Mouse (Mus musculus): Measurements from ENCODE around the gene Pglyrp3. TPM values are rescaled to one million over a fixed set of nuclear protein-coding genes. Genes with fewer than 3 reads are reported as not detected.
"Not testable (repeated sequence)": the region's sequence is repeated elsewhere in the genome, so short reads cannot be mapped to it uniquely, and the experiment has no call there.

Gene Pglyrp3
- polyA plus RNA-seq (2016; fragmentation: Nextera tagmentation; extraction: Ambion mirVana) = not detected in 2 replicates

DNA sequence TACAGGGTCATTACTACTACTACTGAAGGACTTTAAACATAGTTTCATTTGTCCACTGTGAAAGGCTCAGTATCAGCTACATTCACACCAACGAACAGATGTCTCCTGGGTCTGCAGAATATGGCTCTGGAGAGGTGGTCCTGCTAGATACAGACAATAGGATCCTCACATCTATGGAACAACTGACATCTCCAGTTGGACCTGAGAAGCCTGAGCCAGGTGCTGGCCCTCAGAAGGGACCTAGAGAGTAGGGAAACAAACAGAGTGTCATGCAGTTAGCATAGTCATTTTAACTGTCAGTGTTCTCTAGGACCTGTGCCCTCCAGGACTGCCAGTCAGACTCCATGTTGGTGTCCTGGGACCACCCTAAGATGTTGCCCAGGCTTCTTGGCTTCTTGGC is at the start of gene Pglyrp3:
TSS of gene Pglyrp3 (plus strand) at position 301 of the 400 bp plus-strand sequence.
- WGBS = 75% methylated on average over 1 of the region's 1 CpGs

DNA sequence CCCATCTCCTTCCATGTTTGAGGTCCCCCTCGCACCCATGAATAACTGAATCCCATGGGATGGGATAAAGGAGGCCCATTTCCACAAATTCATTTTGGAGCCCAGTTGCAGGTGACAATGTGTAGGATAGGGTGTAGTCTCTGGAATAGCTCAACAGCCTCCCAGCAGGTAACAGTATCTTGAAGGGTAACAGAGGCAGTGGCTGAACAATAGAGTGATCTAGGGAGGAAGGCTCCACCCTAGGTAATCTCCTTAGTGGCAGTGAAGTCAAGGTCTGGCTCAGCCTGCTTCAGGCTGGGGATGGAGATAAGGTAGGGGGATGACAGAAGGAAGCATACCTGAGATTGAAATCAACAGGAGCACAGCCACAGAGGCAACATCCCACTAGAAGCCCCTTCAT is 3.4 kb upstream of the Pglyrp3 start:
- H3K4me1 ChIP-seq = no peaks in the 10 kb centered on the region
- no peak overlapping the region for H3K4me3 ChIP-seq
- H3K27ac ChIP-seq = no peak overlapping the region
- H3K9me3 ChIP-seq = no peaks in the 10 kb centered on the region
- no peak overlapping the region for H3K9ac ChIP-seq
- no peaks in the 10 kb centered on the region for H3K36me3 ChIP-seq
- no peak for ATAC-seq (ENCODE audit: low FRiP score, low read depth)
- H3K4me2 ChIP-seq (replicated peaks) = no peak overlapping the region
- WGBS = 76% methylated on average over 1 of the region's 1 CpGs
- H3K27me3 ChIP-seq (replicated peaks) = no peaks in the 10 kb centered on the region

More for the DNA sequence above, at the start of gene Pglyrp3:
- Histone ChIP-seq H3K4me1 (no peaks in the 10 kb centered on the region), H3K9me3 (no peaks in the 10 kb centered on the region), H3K4me3 (no peak within 1 kb of the TSS), H3K36me3 (no peaks in the 10 kb centered on the region), H3K27me3 (replicated peaks) (no peaks in the 10 kb centered on the region), H3K4me2 (replicated peaks) (no peak within 1 kb of the TSS), H3K9ac (no peak within 1 kb of the TSS), H3K27ac (no peak within 1 kb of the TSS)
- no peak for ATAC-seq (ENCODE audit: low FRiP score, low read depth)

DNA sequence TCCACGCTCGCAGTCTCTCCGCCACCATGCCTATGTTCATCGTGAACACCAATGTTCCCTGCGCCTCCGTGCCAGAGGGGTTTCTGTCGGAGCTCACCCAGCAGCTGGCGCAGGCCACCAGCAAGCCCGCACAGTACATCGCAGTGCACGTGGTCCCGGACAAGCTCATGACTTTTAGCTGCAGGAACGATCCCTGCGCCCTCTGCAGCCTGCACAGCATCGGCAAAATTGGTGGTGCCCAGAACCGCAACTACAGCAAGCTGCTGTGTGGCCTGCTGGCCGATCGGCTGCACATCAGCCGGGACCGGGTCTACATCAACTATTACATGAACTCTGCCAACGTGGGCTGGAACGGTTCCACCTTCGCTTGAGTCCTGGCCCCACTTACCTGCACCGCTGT is 10.2 kb downstream of the Pglyrp3 start:
- H3K9me3 ChIP-seq; ATAC-seq (ENCODE audit: low FRiP score, low read depth): not testable (repeated sequence)
- peak overlapping the region; percentile 37; the same call in 1 of the 2 replicates for H3K4me2 ChIP-seq (replicated peaks)

DNA sequence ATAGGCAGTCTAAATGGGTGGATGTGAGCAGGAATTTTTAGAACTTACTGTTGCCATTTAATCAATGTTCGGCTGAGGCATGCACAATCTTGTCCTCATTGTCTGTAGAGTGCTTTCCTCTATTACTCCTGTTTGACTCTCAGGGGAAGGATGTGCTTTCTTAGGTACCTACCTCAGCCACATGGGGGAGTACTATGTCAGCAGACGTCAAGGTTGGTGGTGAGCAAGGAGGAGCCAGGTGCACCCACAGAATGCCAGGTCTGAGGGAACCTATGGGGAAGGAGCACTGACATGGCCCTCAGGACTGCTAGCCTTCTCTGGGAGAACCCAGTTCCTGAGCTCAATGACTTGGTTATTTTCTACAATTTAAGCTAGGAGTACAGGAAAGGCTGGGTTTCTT is 18.8 kb downstream of the Pglyrp3 start:
- no peaks in the 10 kb centered on the region for H3K36me3 ChIP-seq
- no peaks in the 10 kb centered on the region for H3K9me3 ChIP-seq
- H3K4me1 ChIP-seq = no peaks in the 10 kb centered on the region
- H3K4me2 ChIP-seq (replicated peaks) = no peak overlapping the region
- no peak overlapping the region for H3K27ac ChIP-seq
- WGBS = 55% methylated on average over 2 of the region's 2 CpGs
- ATAC-seq (ENCODE audit: low FRiP score, low read depth) = no peak
- H3K4me3 ChIP-seq = no peak overlapping the region
- no peaks in the 10 kb centered on the region for H3K27me3 ChIP-seq (replicated peaks)
- H3K9ac ChIP-seq = no peak overlapping the region

More for the DNA sequence above, 10.2 kb downstream of the Pglyrp3 start:
- H3K4me3 ChIP-seq; H3K27ac ChIP-seq; H3K4me1 ChIP-seq; H3K27me3 ChIP-seq (replicated peaks); H3K9ac ChIP-seq; H3K36me3 ChIP-seq: not testable (repeated sequence)
- 67% methylated on average over 24 of the region's 24 CpGs for WGBS

DNA sequence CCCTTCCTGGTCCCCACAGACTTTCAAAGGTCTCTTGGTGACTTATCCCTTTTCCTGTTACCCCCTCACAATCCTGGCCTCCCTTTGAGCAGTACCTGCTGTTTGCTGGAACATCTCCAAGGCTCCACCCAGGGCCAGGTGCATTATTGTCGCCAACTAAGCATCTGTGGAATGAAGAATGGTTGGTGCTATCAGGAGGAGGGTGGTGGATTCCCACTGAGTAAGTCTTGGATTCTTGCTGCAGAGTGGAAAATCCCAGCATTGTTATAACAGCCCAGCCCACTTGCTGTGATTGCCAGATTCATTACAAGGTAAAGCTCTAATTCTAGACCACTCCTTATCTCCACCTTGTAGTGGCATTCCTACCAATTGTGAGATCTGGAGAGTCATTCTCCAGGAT is 19.5 kb downstream of the Pglyrp3 start:
- H3K4me1 ChIP-seq = no peaks in the 10 kb centered on the region
- H3K4me3 ChIP-seq = no peak overlapping the region
- no peak for ATAC-seq (ENCODE audit: low FRiP score, low read depth)
- H3K4me2 ChIP-seq (replicated peaks) = no peak overlapping the region
- H3K27ac ChIP-seq = no peak overlapping the region
- no peaks in the 10 kb centered on the region for H3K27me3 ChIP-seq (replicated peaks)
- H3K9me3 ChIP-seq = no peaks in the 10 kb centered on the region
- H3K9ac ChIP-seq = no peak overlapping the region
- H3K36me3 ChIP-seq = no peaks in the 10 kb centered on the region
- 63% methylated on average over 1 of the region's 1 CpGs for WGBS

DNA sequence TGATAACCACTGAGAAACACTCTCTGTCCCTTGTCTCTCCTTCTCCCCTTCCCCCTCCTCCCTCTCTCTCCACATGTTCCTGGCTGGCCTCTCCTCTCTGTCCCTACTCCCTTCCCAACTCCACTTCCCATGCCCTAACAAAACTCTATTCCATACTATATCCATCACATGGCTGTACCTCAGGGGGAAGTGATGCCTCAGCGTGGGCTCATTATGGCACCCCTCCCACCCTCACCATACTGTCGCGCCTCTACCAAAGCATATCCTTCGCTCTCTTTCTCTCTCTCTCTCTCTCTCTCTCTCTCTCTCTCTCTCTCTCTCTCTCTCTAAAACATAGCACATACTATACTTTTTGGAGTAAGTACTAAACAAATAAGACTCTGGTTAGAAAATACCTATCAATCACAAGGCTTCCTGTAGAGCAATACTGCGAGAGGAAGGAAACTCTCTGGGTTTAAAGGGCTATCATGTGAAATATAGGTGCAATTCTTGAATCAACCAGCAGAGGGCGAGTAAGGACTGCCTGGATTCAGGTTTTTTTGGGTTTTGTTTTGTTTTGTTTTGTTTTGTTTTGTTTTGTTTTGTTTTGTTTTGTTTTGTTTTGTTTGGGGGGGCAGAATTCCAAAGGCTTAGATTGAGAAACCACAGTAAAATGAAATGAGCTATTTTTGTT is 36.1 kb downstream of the Pglyrp3 start:
- Histone ChIP-seq H3K27ac (no peak overlapping the region), H3K4me1 (no peaks in the 10 kb centered on the region), H3K4me2 (replicated peaks) (no peak overlapping the region), H3K36me3 (no peaks in the 10 kb centered on the region), H3K27me3 (replicated peaks) (no peaks in the 10 kb centered on the region), H3K9ac (no peak overlapping the region), H3K9me3 (no peaks in the 10 kb centered on the region), H3K4me3 (no peak overlapping the region)
- WGBS = 49% methylated on average over 6 of the region's 6 CpGs
- no peak for ATAC-seq (ENCODE audit: low FRiP score, low read depth)

DNA sequence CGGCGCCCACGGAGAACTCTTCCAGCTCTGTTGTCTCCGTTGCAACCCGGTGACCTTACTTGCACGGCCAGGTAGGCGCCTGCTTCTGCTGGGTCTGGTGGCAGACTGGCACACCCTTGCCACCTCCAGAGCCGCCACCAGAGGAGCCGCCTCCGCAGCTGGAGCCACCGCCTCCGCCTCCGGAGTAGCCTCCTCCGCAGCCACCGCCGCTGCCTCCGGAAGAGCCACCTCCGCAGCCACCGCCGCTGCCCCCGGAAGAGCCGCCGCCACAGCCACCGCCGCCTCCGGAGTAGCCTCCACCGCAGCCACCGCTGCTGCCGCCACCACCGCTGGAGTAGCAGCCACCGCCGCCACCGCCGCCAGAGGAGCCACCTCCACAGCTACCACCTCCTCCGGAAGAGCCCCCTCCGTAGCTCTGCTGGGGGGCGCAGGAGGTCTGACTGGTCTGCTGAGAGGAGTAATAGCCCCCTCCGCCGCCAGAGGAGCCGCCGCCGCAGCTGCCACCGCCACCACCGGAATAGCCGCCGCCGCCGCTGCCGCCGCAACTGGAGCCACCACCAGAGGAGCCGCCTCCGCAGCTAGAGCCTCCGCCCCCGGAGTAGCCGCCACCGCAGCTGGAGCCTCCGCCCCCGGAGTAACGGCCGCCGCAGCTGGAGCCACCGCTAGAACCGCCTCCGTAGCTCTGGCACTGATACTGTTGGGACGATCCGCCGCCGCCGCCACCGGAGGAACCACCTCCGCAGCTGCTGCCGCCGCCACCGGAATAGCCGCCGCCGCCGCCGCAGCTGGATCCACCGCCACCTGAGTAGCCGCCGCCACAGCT is 66.3 kb downstream of the Pglyrp3 start:
- Histone ChIP-seq H3K9ac (peak overlapping the region; percentile 70), H3K4me2 (replicated peaks) (peak overlapping the region; percentile 87), H3K27me3 (replicated peaks) (peaks cover 14% of the 10 kb centered on the region), H3K27ac (peak overlapping the region; percentile 82), H3K9me3 (no peaks in the 10 kb centered on the region), H3K36me3 (no peaks in the 10 kb centered on the region), H3K4me3 (peak overlapping the region; percentile 72), H3K4me1 (no peaks in the 10 kb centered on the region)
- under 1% methylated on average over 80 of the region's 82 CpGs for WGBS
- ATAC-seq (ENCODE audit: low FRiP score, low read depth) = peak; percentile 85

Small RNAs within 50 kb of the gene (microRNA-seq; reads per million reads assigned to microRNA genes)
- gene Gm23697 = not detected
- not detected for gene Gm25145

Other genes starting within 250 kb of the Pglyrp3 start
- gene Lor, start 68.6 kb downstream of the Pglyrp3 start, polyA plus RNA-seq (2016; fragmentation: Nextera tagmentation; extraction: Ambion mirVana) = 5.7 and 6.6 TPM in 2 replicates
- gene Prr9, start 109.4 kb downstream of the Pglyrp3 start, polyA plus RNA-seq (2016; fragmentation: Nextera tagmentation; extraction: Ambion mirVana) = not detected in 2 replicates
- gene Lelp1, start 128.2 kb downstream of the Pglyrp3 start, polyA plus RNA-seq (2016; fragmentation: Nextera tagmentation; extraction: Ambion mirVana) = not detected in 2 replicates
- not detected in 2 replicates for gene Sprr2a1, start 201.2 kb downstream of the Pglyrp3 start, polyA plus RNA-seq (2016; fragmentation: Nextera tagmentation; extraction: Ambion mirVana)
- 1.4 TPM in 1 of 2 replicates, not detected in the other for gene Sprr2a2, start 201.3 kb downstream of the Pglyrp3 start, polyA plus RNA-seq (2016; fragmentation: Nextera tagmentation; extraction: Ambion mirVana)